Mouse (Mus musculus) liver, embryonic 11.5 days (tissue): ENCODE results near the gene BC030867. TPM values are rescaled to one million over a fixed set of nuclear protein-coding genes. Genes with fewer than 3 reads are reported as not detected.
A peak's percentile ranks its signal among the peaks of the same experiment; 100 is the strongest.

Source experiments
- ATAC-seq: fragments of 200-750 bp; cut with Nextera tagmentation; replicated peaks from 2 replicates; pipeline ENCODE4 v1.8.0; 2017; ENCODE audit warnings: moderate number of reproducible peaks, mild to moderate bottlenecking, moderate TSS enrichment, moderate library complexity; ENCODE audit not compliant: low FRiP score
- DNase-seq: peaks from one replicate; pipeline ENCODE4 v3.0.0-alpha.2; 2017; ENCODE audit warnings: low spot score
- H3K27ac ChIP-seq: fragments of 300-500 bp; sonication (generic); 2 replicates; pipeline ENCODE4 v1.5.1; 2014; ENCODE audit warnings: mild to moderate bottlenecking, low read depth, low read length, control low read depth
- H3K27me3 ChIP-seq: fragments of 300-500 bp; sonication (generic); replicated peaks from 2 replicates; pipeline ENCODE4 v1.6.1; 2014; ENCODE audit warnings: low read length, mixed read lengths; ENCODE audit not compliant: control insufficient read depth, insufficient read depth
- H3K36me3 ChIP-seq: fragments of 300-500 bp; sonication (generic); 2 replicates; pipeline ENCODE4 v1.6.1; 2014; ENCODE audit warnings: mild to moderate bottlenecking, low read length, moderate library complexity, mixed read lengths; ENCODE audit not compliant: control insufficient read depth, insufficient read depth
- H3K4me1 ChIP-seq: fragments of 300-500 bp; sonication (generic); replicated peaks from 2 replicates; pipeline ENCODE4 v1.6.1; 2014; ENCODE audit warnings: low read length, mixed read lengths; ENCODE audit not compliant: control insufficient read depth, insufficient read depth
- H3K4me2 ChIP-seq: fragments of 300-500 bp; sonication (generic); 2 replicates; pipeline ENCODE4 v1.6.1; 2014; ENCODE audit warnings: mild to moderate bottlenecking, control low read depth, moderate library complexity
- H3K4me3 ChIP-seq: fragments of 300-500 bp; sonication (generic); 2 replicates; pipeline ENCODE4 v1.5.1; 2014; ENCODE audit warnings: low read depth, low read length, control low read depth
- H3K9ac ChIP-seq: fragments of 300-500 bp; sonication (generic); 2 replicates; pipeline ENCODE4 v1.6.1; 2014; ENCODE audit warnings: low read depth, low read length, control low read depth
- H3K9me3 ChIP-seq: fragments of 300-500 bp; sonication (generic); 2 replicates; pipeline ENCODE4 v1.6.1; 2016; ENCODE audit warnings: low read length, inconsistent platforms, mixed read lengths; ENCODE audit not compliant: control insufficient read depth
- WGBS: fragments of 180-500 bp; shearing (Covaris S2); extraction: QIAGEN DNeasy Blood & Tissue Kit; methylation state at CpG from one replicate; pipeline ENCODE4 v1.1.7; 2014; 5-methylcytosine and 5-hydroxymethylcytosine counted together
- polyA plus RNA-seq: library from polyadenylated mRNA; unstranded; fragments of >200 nt; fragmentation: Nextera tagmentation; extraction: Ambion mirVana; gene quantifications from 2 replicates; pipeline ENCODE4 v1.2.1, GENCODE M21; 2014

Gene BC030867
- polyA plus RNA-seq, 1 experiment from 2014 or later = 28.2 TPM

- peak; percentile 89 for DNase-seq
- H3K27me3 ChIP-seq = no peaks in the 10 kb centered on the region
- no peaks in the 10 kb centered on the region for H3K9me3 ChIP-seq
- ATAC-seq = peak; percentile 88
- H3K4me2 ChIP-seq = peak overlapping the region; percentile 93
- H3K36me3 ChIP-seq = no peaks in the 10 kb centered on the region
- peak overlapping the region; percentile 81 for H3K27ac ChIP-seq
- under 1% methylated on average over 10 of the region's 10 CpGs for WGBS
- peak overlapping the region; percentile 56 for H3K4me3 ChIP-seq
- peak overlapping the region; percentile 71 for H3K9ac ChIP-seq
- H3K4me1 ChIP-seq = peaks cover 78% of the 10 kb centered on the region
Observed at GRCm38 (mm10) chr11:102218783-102219182, 29.9 kb upstream of the BC030867 start.

GRCm38 (mm10) chr11:102219247-102219993 is 29.3 kb upstream of the BC030867 start:
- peak overlapping the region; percentile 93 for H3K4me2 ChIP-seq
- peak overlapping the region; percentile 81 for H3K27ac ChIP-seq
- WGBS = 51% methylated on average over 14 of the region's 14 CpGs
- H3K9me3 ChIP-seq = no peaks in the 10 kb centered on the region
- DNase-seq (no peak), ATAC-seq (no peak)
- no peaks in the 10 kb centered on the region for H3K36me3 ChIP-seq
- peaks cover 77% of the 10 kb centered on the region for H3K4me1 ChIP-seq
- no peaks in the 10 kb centered on the region for H3K27me3 ChIP-seq
- peak overlapping the region; percentile 56 for H3K4me3 ChIP-seq
- H3K9ac ChIP-seq = peak overlapping the region; percentile 62

- Histone ChIP-seq H3K27ac (no peak overlapping the region; the same call in 1 of the 2 replicates), H3K27me3 (no peaks in the 10 kb centered on the region), H3K4me1 (peaks cover 75% of the 10 kb centered on the region), H3K36me3 (no peaks in the 10 kb centered on the region), H3K9ac (no peak overlapping the region), H3K4me3 (no peak overlapping the region), H3K9me3 (no peaks in the 10 kb centered on the region), H3K4me2 (peak overlapping the region; percentile 13; the same call in 1 of the 2 replicates)
- DNase-seq (no peak), ATAC-seq (no peak)
- 49% methylated on average over 4 of the region's 4 CpGs for WGBS
Observed at GRCm38 (mm10) chr11:102219994-102220346, 28.7 kb upstream of the BC030867 start.

- no peak overlapping the region; the same call in none of the 2 replicates for H3K4me2 ChIP-seq
Observed at GRCm38 (mm10) chr11:102220451-102220850, 28.2 kb upstream of the BC030867 start.

DNA sequence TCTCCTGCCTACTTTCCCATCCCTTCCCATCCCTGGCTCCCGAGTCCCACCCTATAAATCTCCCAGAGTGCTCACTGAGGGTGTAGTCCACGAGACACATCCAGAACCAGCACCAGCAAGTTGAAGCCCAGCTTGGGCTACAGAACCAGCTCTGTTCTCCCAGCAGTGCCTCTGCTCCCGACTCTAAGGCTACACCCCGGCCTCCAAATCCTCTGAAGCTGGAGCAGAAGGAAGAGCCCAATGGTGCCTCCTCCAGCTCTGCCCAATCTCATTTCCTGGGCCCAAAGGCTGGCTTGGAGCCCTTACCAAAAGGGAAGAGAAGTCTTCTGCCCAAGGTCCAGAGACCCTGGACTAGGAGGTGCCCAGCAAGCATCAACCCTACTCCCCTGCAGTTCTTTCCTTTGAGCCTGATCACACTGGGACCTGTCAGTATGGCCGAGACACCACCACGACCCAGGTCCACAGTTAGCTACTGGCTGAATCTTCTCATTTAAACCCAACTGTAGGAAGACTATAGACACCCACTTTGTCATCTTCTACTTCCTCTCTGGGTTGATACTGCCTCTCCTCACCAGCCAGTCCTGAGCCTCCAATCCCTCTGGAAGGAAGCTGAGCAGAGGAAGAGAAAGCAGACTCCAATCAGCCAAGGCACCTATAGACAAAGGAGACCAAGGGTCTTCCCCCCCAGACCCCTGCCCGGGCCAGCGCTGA is 27.3 kb upstream of the BC030867 start:
- Histone ChIP-seq H3K4me3 (no peak overlapping the region), H3K9me3 (no peaks in the 10 kb centered on the region), H3K4me2 (no peak overlapping the region), H3K27ac (no peak overlapping the region), H3K36me3 (no peaks in the 10 kb centered on the region), H3K4me1 (peaks cover 66% of the 10 kb centered on the region), H3K9ac (no peak overlapping the region), H3K27me3 (0 out of 2 replicates have a peak, but pooled peaks cover under 1% of the 10 kb centered on the region)
- DNase-seq = no peak
- WGBS = 70% methylated on average over 8 of the region's 8 CpGs
- no peak for ATAC-seq

More at GRCm38 (mm10) chr11:102220451-102220850, 28.2 kb upstream of the BC030867 start:
- no peaks in the 10 kb centered on the region for H3K27me3 ChIP-seq
- H3K36me3 ChIP-seq = no peaks in the 10 kb centered on the region
- DNase-seq (no peak), ATAC-seq (no peak)
- no peaks in the 10 kb centered on the region for H3K9me3 ChIP-seq
- no peak overlapping the region for H3K4me3 ChIP-seq
- peaks cover 75% of the 10 kb centered on the region for H3K4me1 ChIP-seq
- no peak overlapping the region for H3K9ac ChIP-seq
- 43% methylated on average over 6 of the region's 6 CpGs for WGBS
- no peak overlapping the region; the same call in 1 of the 2 replicates for H3K27ac ChIP-seq

DNA sequence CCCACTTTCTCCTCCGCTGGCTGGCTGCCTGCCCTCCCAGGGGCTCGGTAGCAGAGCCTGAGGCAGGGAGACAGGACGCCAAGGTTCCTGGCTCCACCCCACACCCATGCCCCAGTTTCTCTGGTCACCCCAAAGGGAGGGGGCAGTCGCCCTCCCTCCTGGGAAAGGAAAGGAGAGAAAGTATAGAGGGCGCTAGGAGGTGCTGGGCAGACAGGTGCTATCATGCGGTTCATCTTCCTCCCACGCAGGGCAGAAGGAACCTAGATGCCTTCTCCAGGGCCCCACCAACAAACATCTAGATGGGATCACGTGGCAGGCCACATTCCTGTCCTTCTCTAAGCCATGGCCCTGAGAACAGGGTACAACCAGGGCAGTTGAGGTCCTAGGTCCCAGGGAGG is 26.7 kb upstream of the BC030867 start:
- Histone ChIP-seq H3K9me3 (no peaks in the 10 kb centered on the region), H3K4me3 (no peak overlapping the region), H3K27ac (no peak overlapping the region), H3K9ac (no peak overlapping the region), H3K4me1 (peaks cover 62% of the 10 kb centered on the region), H3K4me2 (no peak overlapping the region), H3K36me3 (no peaks in the 10 kb centered on the region), H3K27me3 (0 out of 2 replicates have a peak, but pooled peaks cover 3% of the 10 kb centered on the region)
- WGBS = 65% methylated on average over 8 of the region's 8 CpGs
- no peak for ATAC-seq
- no peak for DNase-seq

- Histone ChIP-seq H3K9ac (no peak overlapping the region), H3K4me3 (no peak overlapping the region), H3K36me3 (no peaks in the 10 kb centered on the region), H3K27me3 (peaks cover 6% of the 10 kb centered on the region; the same call in 1 of the 2 replicates), H3K27ac (no peak overlapping the region), H3K4me2 (no peak overlapping the region), H3K9me3 (no peaks in the 10 kb centered on the region), H3K4me1 (peaks cover 62% of the 10 kb centered on the region)
- DNase-seq (peak; percentile 72), ATAC-seq (no peak)
- WGBS = 24% methylated on average over 6 of the region's 6 CpGs
Observed at GRCm38 (mm10) chr11:102223166-102223565, 25.5 kb upstream of the BC030867 start.

DNA sequence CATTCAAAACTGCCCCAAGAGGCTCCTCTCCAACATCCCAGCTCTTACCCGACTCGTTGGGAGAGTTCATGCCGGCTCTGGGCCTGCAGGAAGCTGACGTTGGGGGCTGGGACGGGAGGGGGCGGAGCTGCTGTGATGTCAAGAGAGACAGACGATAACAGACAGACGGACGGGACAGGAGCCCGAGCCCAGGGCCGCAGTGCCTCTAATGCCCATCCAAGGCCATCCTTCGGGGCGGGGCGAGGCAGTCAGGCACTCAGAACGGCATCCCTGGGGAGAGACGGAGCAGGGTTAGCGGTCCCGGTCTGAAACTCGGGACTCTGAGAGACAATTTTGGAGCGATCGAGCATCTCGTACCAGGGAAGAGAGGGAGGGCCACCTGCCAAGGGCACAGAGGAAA is 24.0 kb upstream of the BC030867 start:
- DNase-seq (no peak), ATAC-seq (no peak)
- Histone ChIP-seq H3K27me3 (peaks cover 12% of the 10 kb centered on the region; the same call in 1 of the 2 replicates), H3K4me2 (peak overlapping the region; percentile 53), H3K36me3 (no peaks in the 10 kb centered on the region), H3K9ac (peak overlapping the region; percentile 15; the same call in 1 of the 2 replicates), H3K4me3 (peak overlapping the region; percentile 7; the same call in 1 of the 2 replicates), H3K4me1 (peaks cover 60% of the 10 kb centered on the region), H3K27ac (no peak overlapping the region), H3K9me3 (no peaks in the 10 kb centered on the region)
- 10% methylated on average over 22 of the region's 22 CpGs for WGBS
